Mouse (Mus musculus) midbrain, embryonic 11.5 days (tissue): ENCODE data around the gene Sppl2c. TPM values are rescaled to one million over a fixed set of nuclear protein-coding genes. Genes with fewer than 3 reads are reported as not detected.

Source experiments
- polyA plus RNA-seq: library from polyadenylated mRNA; unstranded; fragments of >200 nt; fragmentation: Nextera tagmentation; extraction: Ambion mirVana; gene quantifications from 2 replicates; pipeline ENCODE4 v1.2.1, GENCODE M21; 2014

The Sppl2c gene
- polyA plus RNA-seq, 1 experiment from 2014 or later: not detected

Other genes starting within 250 kb of the Sppl2c start
- 59.1 and 65.4 TPM in 2 replicates for gene Nsf, start 232.3 kb upstream of the Sppl2c start, polyA plus RNA-seq
- gene Arf2, start 219.6 kb upstream of the Sppl2c start, polyA plus RNA-seq: 152 and 162 TPM in 2 replicates
- 0.33 and 0.60 TPM in 2 replicates for gene Crhr1, start 53.5 kb upstream of the Sppl2c start, polyA plus RNA-seq
- 70.9 and 71.6 TPM in 2 replicates for gene Mapt, start 45.1 kb downstream of the Sppl2c start, polyA plus RNA-seq